Mouse (Mus musculus) gastrocnemius, postnatal 14 days (tissue): ENCODE results near the gene Aqp1. TPM values are rescaled to one million over a fixed set of nuclear protein-coding genes. Genes with fewer than 3 reads are reported as not detected.

ENCODE experiments used
- DNase-seq: peaks from one replicate; pipeline ENCODE4 v3.0.0; 2021; ENCODE audit warnings: mixed read lengths
- intact Hi-C: fragments of 180-260 bp; cut with DNase I; formaldehyde crosslinking; loops from one replicate; pipeline ENCODE4 v1.15.1; 2025; ENCODE audit warnings: low total_unique reads
- total RNA-seq, 2 experiments: library from RNA; stranded (reverse); gene quantifications; 2 replicates each; pipeline ENCODE4 v1.2.3; 2021

Gene Aqp1
- total RNA-seq, 2 experiments from 2014 or later: 175 to 307 TPM

DNA sequence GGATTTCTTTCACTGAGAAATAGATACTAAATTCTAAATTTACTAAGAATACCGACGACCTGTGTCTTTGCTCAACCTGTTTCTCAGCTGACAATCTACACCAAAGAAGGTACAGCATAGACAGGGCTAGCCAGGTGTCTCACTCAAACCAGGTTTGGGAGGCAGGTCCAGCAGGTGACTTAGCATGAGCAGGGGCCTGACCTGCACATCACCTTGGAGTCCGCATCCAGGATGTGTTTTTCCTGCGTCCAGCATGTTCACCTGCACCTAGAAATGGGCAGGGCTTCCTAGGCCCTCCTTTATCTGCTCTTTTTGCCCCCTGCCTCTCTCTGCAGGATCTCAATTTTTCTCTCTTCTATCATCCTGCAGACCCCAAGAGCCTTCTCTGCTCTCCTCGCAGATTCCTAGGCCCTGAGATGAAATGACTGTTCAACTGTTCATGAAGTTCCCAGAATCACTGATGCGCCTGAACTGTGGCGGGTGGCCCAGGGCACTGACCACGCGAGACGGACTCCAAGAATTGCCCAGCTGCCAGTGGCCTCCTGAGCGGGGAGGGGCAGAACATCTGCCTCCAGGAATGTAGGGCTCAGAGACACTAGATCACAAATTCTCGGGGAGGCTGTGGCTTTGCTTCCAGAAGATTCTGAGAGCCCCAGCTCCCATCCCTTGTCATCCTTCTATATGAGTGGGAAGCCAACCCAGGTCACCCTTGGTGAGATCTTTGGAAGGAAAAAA, 17.6 kb downstream of the Aqp1 start:
- no peak for DNase-seq
- intact Hi-C loops: no loop called here

DNA sequence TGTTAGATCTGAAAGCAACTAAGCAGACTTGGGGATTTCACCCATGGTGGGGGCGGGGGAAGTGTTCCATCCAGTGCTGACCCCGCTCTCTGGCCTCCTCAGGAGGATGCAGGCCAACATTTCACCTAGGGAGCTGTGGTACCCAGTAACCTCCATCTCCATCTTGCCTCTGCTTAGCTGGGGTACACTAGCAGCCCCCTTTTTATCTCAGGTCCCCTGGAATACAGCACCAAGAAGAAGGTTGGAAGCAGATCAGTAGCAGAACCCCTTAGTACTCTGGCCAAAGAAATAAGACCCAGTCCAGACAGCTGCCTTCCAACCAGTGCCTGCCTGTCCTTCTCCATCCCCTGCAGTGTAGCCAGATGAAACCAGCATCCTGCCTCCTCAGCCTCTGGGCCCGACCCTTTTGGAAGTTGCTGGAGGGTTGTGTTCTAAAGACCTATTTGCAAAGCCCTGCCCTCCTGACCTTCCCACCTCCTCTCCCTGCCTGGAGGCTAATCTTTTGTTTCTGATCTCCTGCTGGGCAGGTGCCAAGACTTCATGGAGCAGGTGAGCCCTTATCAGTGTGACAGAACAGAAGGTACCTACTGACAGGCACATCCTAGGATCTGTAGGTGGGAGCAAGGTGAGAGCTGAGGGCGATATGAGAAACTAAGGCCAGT, 18.4 kb downstream of the Aqp1 start:
- DNase-seq: no peak
- intact Hi-C loops: no loop called here

GRCm38 (mm10) chr6:55355575-55355974, 19.3 kb downstream of the Aqp1 start:
- no peak for DNase-seq
- intact Hi-C loops: no loop called here

DNA sequence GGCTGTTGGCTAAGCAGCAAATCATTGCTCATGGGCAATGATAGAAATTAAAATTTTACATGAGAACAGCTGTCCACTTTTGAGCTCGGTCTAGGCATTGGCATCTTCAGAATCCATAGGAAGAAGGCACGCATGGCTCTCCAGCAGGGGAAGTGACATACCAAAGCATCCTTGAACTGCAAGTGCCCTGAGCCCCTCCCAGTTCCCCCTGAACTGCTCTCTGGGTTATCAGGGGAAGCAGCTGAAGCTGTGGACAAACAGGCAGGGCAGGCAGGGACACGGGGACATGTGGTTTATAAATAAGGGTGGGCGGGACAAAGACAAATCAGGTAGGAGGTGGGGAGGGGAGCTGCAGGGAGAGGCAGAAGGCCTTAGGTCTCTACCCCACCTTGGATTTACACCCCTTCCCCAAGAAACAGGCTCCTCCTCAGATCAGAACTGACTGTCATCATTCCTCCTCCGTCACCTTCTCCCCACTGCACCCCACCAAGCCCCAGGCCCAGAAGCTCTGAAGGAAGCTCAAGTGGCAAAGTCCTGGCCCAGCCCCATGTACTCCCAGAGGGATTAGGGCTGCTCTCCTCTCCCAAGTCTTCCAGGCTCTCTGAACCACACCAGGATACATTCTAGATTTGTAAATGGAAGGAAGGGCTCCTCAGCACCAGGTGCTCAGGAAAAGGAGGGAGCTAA, 19.9 kb downstream of the Aqp1 start:
- intact Hi-C loops: no loop called here
- DNase-seq: no peak

DNA sequence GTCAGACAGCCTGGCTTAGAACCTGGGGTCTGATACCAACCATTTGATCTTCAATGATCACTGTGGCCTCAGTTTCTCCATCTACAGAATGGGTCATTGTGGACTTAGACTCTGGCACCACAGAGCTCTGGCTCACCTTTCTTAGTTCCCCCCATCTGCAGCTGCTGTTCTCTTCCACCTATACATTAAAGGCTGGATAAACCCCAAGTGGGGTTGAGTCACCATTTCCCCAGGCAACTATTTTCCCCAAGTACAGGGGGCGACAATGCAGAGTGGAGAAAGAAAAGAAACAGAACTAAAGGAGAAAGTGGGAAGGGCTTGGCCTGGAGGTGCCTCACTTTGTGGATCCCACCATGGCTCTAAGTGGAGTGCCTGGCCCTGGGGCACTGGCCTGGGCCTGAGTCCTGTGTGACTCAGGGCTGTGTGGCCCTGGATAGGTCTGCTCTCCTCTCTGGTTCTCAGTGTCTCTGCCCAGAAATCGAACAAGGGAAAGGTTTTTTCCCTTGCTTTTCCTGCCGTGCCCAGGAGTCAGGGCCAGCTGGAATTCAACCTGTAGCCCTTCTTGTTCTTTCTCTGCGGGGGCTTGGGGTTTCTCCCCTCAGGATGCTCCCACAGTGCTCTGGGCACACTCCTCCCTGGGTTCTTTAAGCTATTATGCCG, 20.9 kb downstream of the Aqp1 start:
- DNase-seq: no peak
- intact Hi-C loops: no loop called here

DNA sequence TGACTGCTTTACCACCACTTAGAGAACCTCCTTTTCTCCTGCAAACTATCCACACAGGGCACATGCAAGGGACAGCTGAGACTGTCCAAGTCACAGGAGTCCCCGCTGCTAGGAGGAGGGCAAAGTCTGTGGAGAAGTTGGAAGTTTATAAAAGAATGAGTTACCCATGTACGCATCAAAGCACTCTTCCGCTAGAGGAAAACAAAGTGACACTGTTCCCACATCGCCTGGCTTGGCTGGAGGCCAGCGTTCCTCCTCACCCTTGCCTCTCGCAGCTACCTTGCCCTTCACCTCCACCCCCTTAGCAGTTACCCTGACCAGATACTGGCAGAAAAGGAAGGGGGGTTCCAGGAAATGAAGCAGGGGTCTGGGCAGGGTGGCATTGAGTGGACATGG, 21.4 kb downstream of the Aqp1 start:
- intact Hi-C loops: no loop called here
- no peak for DNase-seq

- DNase-seq: no peak
- intact Hi-C loops: no loop called here
These were observed 22.5 kb downstream of the Aqp1 start for GRCm38 (mm10) chr6:55358731-55359143.

DNA sequence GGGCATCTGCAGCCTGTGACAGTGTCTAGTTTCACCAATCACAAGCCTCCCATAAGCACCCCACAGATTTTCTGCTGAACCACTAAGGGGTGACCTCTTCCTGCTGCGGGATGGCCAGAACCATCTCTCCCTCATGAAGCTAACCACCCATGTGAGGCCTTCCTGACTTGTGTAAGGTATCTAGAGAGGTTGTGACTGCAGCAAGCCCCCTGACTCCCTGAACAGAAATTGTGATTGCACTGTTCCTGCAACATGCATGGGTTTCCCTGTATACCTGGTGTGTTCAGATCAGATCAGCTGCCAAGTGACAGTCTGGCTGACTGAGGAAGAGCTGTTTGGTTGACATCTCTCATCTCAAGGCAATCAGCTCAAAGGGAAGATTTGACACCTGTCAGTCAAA, 26.4 kb downstream of the Aqp1 start:
- no peak for DNase-seq
- intact Hi-C loops: no loop called here

GRCm38 (mm10) chr6:55367126-55367525, 30.9 kb downstream of the Aqp1 start:
- intact Hi-C loops: no loop called here
- no peak for DNase-seq

GRCm38 (mm10) chr6:55370831-55371230, 34.6 kb downstream of the Aqp1 start:
- intact Hi-C loops: no loop called here
- no peak for DNase-seq

GRCm38 (mm10) chr6:55376076-55376475, 39.8 kb downstream of the Aqp1 start, which contains the start of gene Ghrhr:
Gene Ghrhr, plus strand, starts transcription at chr6:55376295.
- no peak for DNase-seq
- intact Hi-C loops: no loop called here

GRCm38 (mm10) chr6:55376511-55376910, 40.3 kb downstream of the Aqp1 start:
- DNase-seq: peak; percentile 35
- intact Hi-C loops: no loop called here

DNA sequence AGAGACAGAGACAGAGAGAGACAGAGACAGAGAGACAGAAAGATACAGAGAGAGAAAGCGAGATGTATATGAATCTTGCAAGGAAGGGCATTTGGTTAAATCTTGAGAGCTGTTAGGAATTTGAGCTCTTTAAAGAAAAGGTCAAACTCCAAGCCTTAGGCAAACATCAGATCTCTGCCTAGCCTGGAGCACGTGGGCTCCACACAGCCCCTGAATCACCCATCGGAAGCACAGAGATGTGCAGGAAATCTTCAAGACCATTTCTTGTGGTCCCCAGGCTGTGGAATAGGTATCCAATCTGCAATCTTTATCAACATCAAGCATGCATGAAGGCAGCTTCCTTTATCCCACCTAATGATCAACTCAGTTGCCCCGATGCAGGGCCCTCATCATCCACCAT, 41.2 kb downstream of the Aqp1 start:
- intact Hi-C loops: no loop called here
- DNase-seq: no peak

GRCm38 (mm10) chr6:55379641-55380335, 43.6 kb downstream of the Aqp1 start:
- intact Hi-C loops: no loop called here

GRCm38 (mm10) chr6:55381966-55382365, 45.7 kb downstream of the Aqp1 start:
- no peak for DNase-seq
- intact Hi-C loops: no loop called here

More at GRCm38 (mm10) chr6:55379641-55380335, 43.6 kb downstream of the Aqp1 start:
- no peak for DNase-seq

DNA sequence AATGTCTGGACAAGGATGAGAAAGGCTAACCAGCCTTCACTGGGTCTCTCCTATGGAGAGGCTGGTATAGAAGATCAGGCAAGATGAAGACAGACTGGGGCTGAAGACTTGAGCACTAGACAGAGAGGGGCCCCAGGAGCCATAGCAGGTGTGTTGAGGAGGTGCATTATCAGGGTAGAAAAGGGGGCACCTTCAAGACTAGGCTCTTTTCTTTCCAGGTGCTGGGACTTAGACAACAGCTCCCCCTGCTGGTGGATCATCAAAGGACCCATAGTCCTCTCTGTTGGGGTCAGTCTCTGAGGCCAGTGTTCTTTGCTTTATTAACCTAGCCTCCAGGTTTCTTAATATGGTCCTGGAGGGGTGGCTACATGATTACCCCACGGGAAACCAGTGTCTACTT, 47.7 kb downstream of the Aqp1 start:
- DNase-seq: peak; percentile 55
- intact Hi-C loops: loop anchor here (2.0 kb wide), 1 partner anchor 151 kb away; no protein-coding TSS in a partner anchor

DNA sequence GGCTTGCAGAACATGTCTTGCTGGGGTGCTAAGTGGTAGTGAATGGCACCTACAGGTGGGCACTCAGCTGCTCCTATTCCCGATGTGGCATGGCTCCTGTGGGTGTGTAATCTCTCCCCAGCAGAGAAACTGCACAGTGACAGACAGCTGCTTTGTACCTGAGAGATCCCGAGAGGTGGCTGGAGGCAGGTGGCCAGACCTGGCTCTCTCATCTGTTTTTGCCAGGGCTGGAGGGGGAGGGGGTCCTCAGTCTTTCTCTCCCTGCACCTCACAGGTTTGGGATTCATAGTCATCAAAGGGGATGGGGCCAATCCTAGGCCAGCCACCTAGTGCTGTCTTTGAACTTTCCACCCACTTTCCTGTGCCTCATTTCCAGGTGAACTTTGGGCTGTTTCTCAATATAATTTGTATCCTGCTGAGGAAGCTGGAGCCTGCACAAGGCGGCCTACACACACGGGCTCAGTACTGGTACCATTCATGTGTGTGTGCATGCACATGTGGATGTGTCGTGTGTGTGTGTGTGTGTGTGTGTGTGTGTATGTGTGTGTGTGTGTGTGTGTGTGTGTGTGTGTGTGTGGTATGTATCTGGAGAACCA, 48.2 kb downstream of the Aqp1 start:
- intact Hi-C loops: loop anchor here (2.0 kb wide), 1 partner anchor 152 kb away; no protein-coding TSS in a partner anchor
- DNase-seq: no peak

- no peak for DNase-seq
- intact Hi-C loops: no loop called here
These were observed 52.4 kb downstream of the Aqp1 start for GRCm38 (mm10) chr6:55388546-55389169.

DNA sequence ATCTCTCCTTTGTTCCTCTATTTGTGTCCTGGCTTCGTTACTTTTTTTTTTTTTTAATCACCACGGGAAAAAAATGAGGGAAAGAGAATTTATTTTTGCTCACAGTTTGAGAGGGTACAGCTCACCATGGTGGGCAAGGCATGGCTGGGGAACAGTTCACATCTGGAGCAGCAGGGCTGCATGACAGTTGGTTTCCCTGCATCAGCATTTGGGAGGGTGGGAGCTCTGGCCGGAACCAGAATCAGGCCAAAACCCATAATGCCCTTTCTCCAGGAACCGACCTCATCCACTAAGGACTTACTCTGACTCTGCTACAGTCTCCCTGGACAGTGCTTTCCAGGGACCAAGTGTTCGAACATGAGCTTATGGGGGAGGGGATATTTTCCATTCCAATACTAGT, 53.1 kb downstream of the Aqp1 start:
- intact Hi-C loops: no loop called here
- DNase-seq: no peak
